Mouse (Mus musculus) spleen, postnatal 0 days (tissue): Measurements from ENCODE around the gene Gm13043. TPM values are rescaled to one million over a fixed set of nuclear protein-coding genes. Genes with fewer than 3 reads are reported as not detected.

Experiments
- polyA plus RNA-seq: library from polyadenylated mRNA; unstranded; fragments of >200 nt; fragmentation: Nextera tagmentation; extraction: Ambion mirVana; gene quantifications from 2 replicates; pipeline ENCODE4 v1.2.1, GENCODE M21; 2015

The Gm13043 gene
- not detected in 2 replicates for polyA plus RNA-seq

DNA sequence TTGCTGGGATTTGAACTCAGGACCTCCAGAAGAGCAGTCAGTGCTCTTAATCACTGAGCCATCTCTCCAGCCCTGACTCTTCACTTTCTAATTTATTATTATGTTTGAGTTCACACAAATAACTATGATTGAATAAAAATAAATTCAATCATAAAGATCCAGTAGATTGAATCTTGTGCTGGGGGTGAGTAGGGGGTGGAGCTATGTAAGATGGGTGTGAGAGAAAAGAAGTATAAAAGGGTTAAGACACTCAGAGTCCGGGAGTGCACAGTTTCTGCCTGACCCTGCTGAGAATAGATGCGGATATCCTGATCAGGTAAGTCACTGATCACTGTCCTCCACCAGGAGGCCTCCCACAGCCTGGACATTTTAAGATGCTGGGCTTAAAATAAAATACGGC lies at the start of gene Gm13043:
TSS of gene Gm13043 (plus strand) at position 301 of the 400 bp plus-strand sequence.

DNA sequence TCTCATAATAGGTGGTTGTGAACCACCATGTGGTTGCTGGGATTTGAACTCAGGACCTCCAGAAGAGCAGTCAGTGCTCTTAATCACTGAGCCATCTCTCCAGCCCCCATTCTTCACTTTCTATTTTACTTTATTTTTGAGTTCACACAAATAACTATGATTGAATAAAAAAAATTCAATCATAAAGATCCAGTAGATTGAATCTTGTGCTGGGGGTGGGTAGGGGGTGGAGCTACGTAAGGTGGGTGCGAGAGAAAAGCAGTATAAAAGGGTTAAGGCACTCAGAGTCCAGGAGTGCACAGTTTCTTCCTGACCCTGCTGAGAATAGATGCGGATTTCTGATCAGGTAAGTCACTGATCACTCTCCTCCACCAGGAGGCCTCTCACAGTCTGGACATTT lies 24.5 kb downstream of the Gm13043 start, which contains the start of gene Gm13040:
TSS of gene Gm13040 (plus strand) at position 301 of the 400 bp plus-strand sequence.

DNA sequence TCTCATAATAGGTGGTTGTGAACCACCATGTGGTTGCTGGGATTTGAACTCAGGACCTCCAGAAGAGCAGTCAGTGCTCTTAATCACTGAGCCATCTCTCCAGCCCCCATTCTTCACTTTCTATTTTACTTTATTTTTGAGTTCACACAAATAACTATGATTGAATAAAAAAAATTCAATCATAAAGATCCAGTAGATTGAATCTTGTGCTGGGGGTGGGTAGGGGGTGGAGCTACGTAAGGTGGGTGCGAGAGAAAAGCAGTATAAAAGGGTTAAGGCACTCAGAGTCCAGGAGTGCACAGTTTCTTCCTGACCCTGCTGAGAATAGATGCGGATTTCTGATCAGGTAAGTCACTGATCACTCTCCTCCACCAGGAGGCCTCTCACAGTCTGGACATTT lies 40.3 kb downstream of the Gm13043 start, which contains the start of the genes BC080695 and Gm13057:
TSS of gene BC080695 (plus strand) at position 301 of the 400 bp plus-strand sequence.
TSS of gene Gm13057 (plus strand) at position 310 of the 400 bp plus-strand sequence.

Other genes starting within 250 kb of the Gm13043 start
- 9.6 and 11.0 TPM in 2 replicates for gene Pdpn, start 211.8 kb upstream of the Gm13043 start, polyA plus RNA-seq
- gene Lrrc38, start 161.6 kb upstream of the Gm13043 start, polyA plus RNA-seq, result not detected in 2 replicates
- gene Pramel1, start 116.9 kb upstream of the Gm13043 start, polyA plus RNA-seq, result not detected in 2 replicates
- gene Pramef8, start 98.9 kb upstream of the Gm13043 start, polyA plus RNA-seq, result 4.5 and 4.7 TPM in 2 replicates
- not detected in 2 replicates for gene Oog4, start 61.0 kb upstream of the Gm13043 start, polyA plus RNA-seq
- gene Gm13040, start 24.6 kb downstream of the Gm13043 start, polyA plus RNA-seq, result not detected in 2 replicates
- gene BC080695, start 40.4 kb downstream of the Gm13043 start, polyA plus RNA-seq, result not detected in 2 replicates
- not detected in 2 replicates for gene Gm13057, start 40.4 kb downstream of the Gm13043 start, polyA plus RNA-seq
- gene Gm13083, start 103.7 kb downstream of the Gm13043 start, polyA plus RNA-seq, result not detected in 2 replicates
- gene Gm13088, start 145.9 kb downstream of the Gm13043 start, polyA plus RNA-seq, result not detected in 2 replicates
- gene Gm13089, start 191.4 kb downstream of the Gm13043 start, polyA plus RNA-seq, result not detected in 2 replicates
- gene Gm13078, start 208.1 kb downstream of the Gm13043 start, polyA plus RNA-seq, result not detected in 2 replicates